Comparison of ENCODE assay signal across 24 mouse cellular contexts in genomic region chr8:123820780-123821179, GRCm38 (mm10). TPM values are rescaled to one million over a fixed set of nuclear protein-coding genes. Genes with fewer than 3 reads are reported as not detected.
DNase-seq lines count a peak whose midpoint lies in the region; ATAC-seq and TF ChIP-seq lines count a peak whose summit lies in the region.
"Had no signal": no experiment of that assay in that cellular context is flagged by ENCODE, and none has a peak within 500 bp of the region (broad histone marks: within the 10 kb centered on the region; RNA-seq: fewer than 3 reads in every experiment).

No protein-coding gene starts in this region.

- no peak overlapping the region for H3K4me2 ChIP-seq in intestine, embryonic 15.5 days (replicated peaks)
- peak overlapping the region; percentile 58 for H3K4me2 ChIP-seq in liver, embryonic 13.5 days
- no peak overlapping the region for H3K4me2 ChIP-seq in stomach, postnatal 0 days (replicated peaks; ENCODE audit: low read depth)
- H3K4me2 ChIP-seq: embryonic facial prominence, embryonic 12.5 days; forebrain, embryonic 12.5 days; kidney, embryonic 15.5 days; limb, embryonic 13.5 days; lung, embryonic 14.5 days; midbrain, embryonic 15.5 days had no signal

- no peaks in the 10 kb centered on the region for H3K36me3 ChIP-seq in kidney, adult 2 months (ENCODE audit: control insufficient read depth, insufficient read depth, low read length)
- 0 out of 2 replicates have a peak, but pooled peaks cover 6% of the 10 kb centered on the region for H3K36me3 ChIP-seq in intestine, embryonic 15.5 days
- H3K36me3 ChIP-seq in liver, embryonic 13.5 days, result peaks cover 43% of the 10 kb centered on the region
- peaks cover 14% of the 10 kb centered on the region for H3K36me3 ChIP-seq in small intestine, adult 2 months (ENCODE audit: control insufficient read depth, insufficient read depth, low read length)
- no peaks in the 10 kb centered on the region for H3K36me3 ChIP-seq in stomach, postnatal 0 days (ENCODE audit: control insufficient read depth, insufficient read depth, low read length)
- H3K36me3 ChIP-seq: midbrain, embryonic 15.5 days had no signal

- H3K9me3 ChIP-seq in intestine, embryonic 15.5 days, result no peaks in the 10 kb centered on the region; the same call in 1 of the 2 replicates
- H3K9me3 ChIP-seq in liver, embryonic 13.5 days (replicated peaks), result peaks cover 3% of the 10 kb centered on the region; the same call in 1 of the 2 replicates
- H3K9me3 ChIP-seq in stomach, postnatal 0 days (ENCODE audit: control insufficient read depth, low read length), result no peaks in the 10 kb centered on the region
- H3K9me3 ChIP-seq: forebrain, embryonic 12.5 days; kidney, embryonic 15.5 days; midbrain, embryonic 15.5 days had no signal

- peaks cover 9% of the 10 kb centered on the region for H3K4me1 ChIP-seq in kidney, adult 2 months (ENCODE audit: control insufficient read depth, insufficient read depth, low read length)
- no peaks in the 10 kb centered on the region for H3K4me1 ChIP-seq in intestine, embryonic 15.5 days (replicated peaks)
- H3K4me1 ChIP-seq in liver, embryonic 13.5 days (replicated peaks), result peaks cover 77% of the 10 kb centered on the region
- peaks cover 34% of the 10 kb centered on the region for H3K4me1 ChIP-seq in small intestine, adult 2 months (ENCODE audit: control insufficient read depth, insufficient read depth, insufficient read length, low read length)
- H3K4me1 ChIP-seq in stomach, postnatal 0 days (replicated peaks; ENCODE audit: control insufficient read depth, insufficient read depth), result no peaks in the 10 kb centered on the region
- H3K4me1 ChIP-seq: embryonic facial prominence, embryonic 12.5 days; forebrain, embryonic 12.5 days; limb, embryonic 13.5 days; midbrain, embryonic 10.5 days; midbrain, embryonic 15.5 days had no signal

- TF ChIP-seq EP300 in stomach, postnatal 0 days (optimal IDR thresholded peaks at IDR 0.05), result no peak

- TF ChIP-seq CTCF in kidney, adult 2 months (conservative IDR thresholded peaks at IDR 0.05; ENCODE audit: insufficient read depth, insufficient read length, low read depth, low read length), result no peak
- TF ChIP-seq CTCF in small intestine, adult 2 months (IDR thresholded peaks at IDR 0.05; ENCODE audit: extremely low read depth, insufficient read length, insufficient replicate concordance, low read depth, low read length), result no peak
- TF ChIP-seq CTCF in stomach, postnatal 0 days (IDR thresholded peaks at IDR 0.05; ENCODE audit: low read depth), result no peak

- ATAC-seq in intestine, embryonic 15.5 days, result no peak
- 0 out of 2 replicates have a peak, but pooled peaks have one; percentile 21 for ATAC-seq in liver, embryonic 13.5 days (ENCODE audit: low read depth)
- ATAC-seq in stomach, postnatal 0 days (ENCODE audit: low FRiP score, low TSS enrichment), result no peak
- ATAC-seq: forebrain, postnatal 0 days; hindbrain, embryonic 16.5 days; midbrain, embryonic 15.5 days; Patski had no signal

- H3K27me3 ChIP-seq in kidney, adult 2 months (replicated peaks; ENCODE audit: control insufficient read depth, insufficient read depth, low read length), result no peaks in the 10 kb centered on the region
- no peaks in the 10 kb centered on the region for H3K27me3 ChIP-seq in intestine, embryonic 15.5 days (replicated peaks)
- H3K27me3 ChIP-seq in liver, embryonic 13.5 days, result no peaks in the 10 kb centered on the region
- no peaks in the 10 kb centered on the region for H3K27me3 ChIP-seq in small intestine, adult 2 months (ENCODE audit: control insufficient read depth, insufficient read depth, low read length)
- H3K27me3 ChIP-seq in stomach, postnatal 0 days (ENCODE audit: control insufficient read depth, insufficient read depth, low read length), result no peaks in the 10 kb centered on the region
- H3K27me3 ChIP-seq: embryonic facial prominence, embryonic 12.5 days; forebrain, embryonic 12.5 days; kidney, embryonic 15.5 days; limb, embryonic 13.5 days; midbrain, embryonic 15.5 days; Patski had no signal

- no peak for DNase-seq in kidney, adult 2 months
- DNase-seq in kidney, adult 8-10 months, result no peak
- DNase-seq in liver, embryonic 13.5 days, result no peak
- DNase-seq in stomach, postnatal 0 days (ENCODE audit: low spot score), result no peak
- no peak for DNase-seq in thymus, postnatal 10 days (ENCODE audit: low spot score in 2 of 2)
- DNase-seq in MN1 (ENCODE audit: low spot score), result no peak
- DNase-seq: adrenal gland, postnatal 10 days; cerebellum, adult 9-10 months; cerebellum, postnatal 36 days; embryo, embryonic 11 days; forebrain, postnatal 0 days; gastrocnemius, postnatal 10 days; lung, embryonic 14.5 days; right cerebral cortex, adult 18-20 months had no signal

- 56% methylated on average over 6 of the region's 6 CpGs for WGBS in kidney, adult 2 months
- 84% methylated on average over 6 of the region's 6 CpGs for WGBS in intestine, embryonic 15.5 days
- WGBS in liver, embryonic 13.5 days (ENCODE audit: insufficient replicate concordance), result 55% methylated on average over 6 of the region's 6 CpGs
- 36% methylated on average over 6 of the region's 6 CpGs for WGBS in small intestine, adult 2 months
- 86% methylated on average over 6 of the region's 6 CpGs for WGBS in stomach, postnatal 0 days

- H3K4me3 ChIP-seq in kidney, adult 2 months (ENCODE audit: insufficient read depth, low read depth, low read length), result no peak overlapping the region
- H3K4me3 ChIP-seq in intestine, embryonic 15.5 days (replicated peaks), result no peak overlapping the region
- H3K4me3 ChIP-seq in liver, embryonic 13.5 days (replicated peaks), result no peak overlapping the region
- H3K4me3 ChIP-seq in small intestine, adult 2 months (ENCODE audit: low read depth, low read length), result no peak overlapping the region
- H3K4me3 ChIP-seq in stomach, postnatal 0 days (ENCODE audit: low read depth, low read length), result no peak overlapping the region
- H3K4me3 ChIP-seq: embryonic facial prominence, embryonic 12.5 days; forebrain, embryonic 12.5 days; kidney, embryonic 15.5 days; limb, embryonic 13.5 days; midbrain, embryonic 10.5 days; midbrain, embryonic 15.5 days had no signal

- TF ChIP-seq POLR2A in kidney, adult 2 months (IDR thresholded peaks at IDR 0.05; ENCODE audit: low read depth, low read length), result no peak
- no peak for TF ChIP-seq POLR2A in small intestine, adult 2 months (IDR thresholded peaks at IDR 0.05; ENCODE audit: low read depth, low read length)

- no peak overlapping the region for H3K9ac ChIP-seq in intestine, embryonic 15.5 days
- H3K9ac ChIP-seq in liver, embryonic 13.5 days, result no peak overlapping the region
- H3K9ac ChIP-seq in stomach, postnatal 0 days (ENCODE audit: low read length), result no peak overlapping the region
- H3K9ac ChIP-seq: embryonic facial prominence, embryonic 12.5 days; forebrain, embryonic 12.5 days; forebrain, postnatal 0 days; kidney, embryonic 15.5 days; limb, embryonic 13.5 days; lung, embryonic 14.5 days; midbrain, embryonic 15.5 days had no signal

- H3K27ac ChIP-seq in kidney, adult 2 months (ENCODE audit: insufficient read depth, low read depth, low read length), result peak overlapping the region; percentile 84
- H3K27ac ChIP-seq in intestine, embryonic 15.5 days, result peak overlapping the region; percentile 27; the same call in 1 of the 2 replicates
- peak overlapping the region; percentile 81 for H3K27ac ChIP-seq in liver, embryonic 13.5 days
- H3K27ac ChIP-seq in small intestine, adult 2 months (ENCODE audit: insufficient read depth, low read depth, low read length), result peak overlapping the region; percentile 95
- H3K27ac ChIP-seq in stomach, postnatal 0 days (replicated peaks), result no peak overlapping the region
- H3K27ac ChIP-seq: embryonic facial prominence, embryonic 12.5 days; forebrain, embryonic 12.5 days; kidney, embryonic 15.5 days; limb, embryonic 13.5 days; midbrain, embryonic 10.5 days; midbrain, embryonic 15.5 days had no signal

RNA-seq across cellular contexts. Expression of gene Rab4a, which starts 15.0 kb away (rescaled TPM):
- polyA plus RNA-seq in kidney, adult 2 months (2012; rRNA removed), result 38.8 and 42.7 TPM in 2 replicates
- polyA plus RNA-seq in intestine, embryonic 15.5 days (2015; fragmentation: Nextera tagmentation; extraction: Ambion mirVana), result 53.1 and 54.8 TPM in 2 replicates
- 30.8 and 31.7 TPM in 2 replicates for polyA plus RNA-seq in liver, embryonic 13.5 days (2015; fragmentation: Nextera tagmentation; extraction: Ambion mirVana)
- polyA plus RNA-seq in small intestine, adult 2 months (2012; rRNA removed), result 23.0 and 59.8 TPM in 2 replicates
- polyA plus RNA-seq in stomach, postnatal 0 days (2015; fragmentation: Nextera tagmentation; extraction: Ambion mirVana), result 25.8 and 27.0 TPM in 2 replicates

RNA-seq across cellular contexts. Expression of gene Ccsap, which starts 39.2 kb away (rescaled TPM):
- 0.22 and 0.30 TPM in 2 replicates for polyA plus RNA-seq in kidney, adult 2 months (2012; rRNA removed)
- 3.4 and 3.6 TPM in 2 replicates for polyA plus RNA-seq in intestine, embryonic 15.5 days (2015; fragmentation: Nextera tagmentation; extraction: Ambion mirVana)
- polyA plus RNA-seq in liver, embryonic 13.5 days (2015; fragmentation: Nextera tagmentation; extraction: Ambion mirVana), result 2.3 and 2.7 TPM in 2 replicates
- 0.70 and 1.3 TPM in 2 replicates for polyA plus RNA-seq in small intestine, adult 2 months (2012; rRNA removed)
- 0.91 and 1.2 TPM in 2 replicates for polyA plus RNA-seq in stomach, postnatal 0 days (2015; fragmentation: Nextera tagmentation; extraction: Ambion mirVana)
